Mouse (Mus musculus): Measurements from ENCODE around the gene Nlrc5. TPM values are rescaled to one million over a fixed set of nuclear protein-coding genes. Genes with fewer than 3 reads are reported as not detected.
A peak's percentile ranks its signal among the peaks of the same experiment; 100 is the strongest.

Nlrc5 gene
- 0.45 and 0.73 TPM in 2 replicates for polyA plus RNA-seq (2015; fragmentation: Nextera tagmentation; extraction: Ambion mirVana)

DNA sequence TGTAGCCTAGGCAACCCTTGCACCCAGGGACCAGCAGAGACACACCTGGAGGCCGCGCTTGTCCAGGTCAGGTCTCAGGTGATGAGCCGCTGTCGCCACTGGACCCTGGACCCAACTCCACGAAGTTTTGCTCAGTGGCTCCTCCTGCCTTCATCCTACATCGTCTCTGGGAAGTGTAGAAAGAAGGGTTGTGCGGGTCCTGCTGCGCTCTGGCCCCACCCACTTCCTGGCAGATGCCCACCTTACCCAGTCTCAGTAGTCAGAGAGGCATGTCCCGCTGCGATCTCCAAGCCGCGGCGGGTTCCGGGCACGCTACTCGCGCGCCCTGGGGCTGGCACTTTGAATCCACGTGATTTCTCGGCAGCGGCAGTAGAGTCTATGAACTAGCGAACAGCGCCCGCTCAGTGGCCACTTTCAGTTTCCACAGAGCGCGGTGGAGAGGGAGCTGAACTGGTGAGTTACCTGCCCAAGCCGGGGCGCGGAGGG, at the start of gene Nlrc5:
TSS of gene Nlrc5 (plus strand) at position 376 of the 486 bp plus-strand sequence.
- Histone ChIP-seq H3K36me3 (ENCODE audit: control insufficient read depth, insufficient read depth, low read length) (no peaks in the 10 kb centered on the region), H3K27me3 (ENCODE audit: control insufficient read depth, insufficient read depth, low read depth, low read length) (no peaks in the 10 kb centered on the region; the same call in 1 of the 2 replicates), H3K4me2 (ENCODE audit: low read depth, low read length) (peak within 1 kb of the TSS; percentile 90), H3K4me3 (ENCODE audit: low read length) (peak within 1 kb of the TSS; percentile 55), H3K9ac (ENCODE audit: low read length) (peak within 1 kb of the TSS; percentile 60), H3K4me1 (replicated peaks; ENCODE audit: control insufficient read depth, insufficient read depth, low read length) (peaks cover 3% of the 10 kb centered on the region; the same call in 1 of the 2 replicates), H3K27ac (ENCODE audit: low read length) (no peak within 1 kb of the TSS), H3K9me3 (ENCODE audit: control insufficient read depth, low read length) (no peaks in the 10 kb centered on the region)
- ATAC-seq (ENCODE audit: low read depth) = peak; percentile 47
- under 1% methylated on average over 29 of the region's 29 CpGs for WGBS

DNA sequence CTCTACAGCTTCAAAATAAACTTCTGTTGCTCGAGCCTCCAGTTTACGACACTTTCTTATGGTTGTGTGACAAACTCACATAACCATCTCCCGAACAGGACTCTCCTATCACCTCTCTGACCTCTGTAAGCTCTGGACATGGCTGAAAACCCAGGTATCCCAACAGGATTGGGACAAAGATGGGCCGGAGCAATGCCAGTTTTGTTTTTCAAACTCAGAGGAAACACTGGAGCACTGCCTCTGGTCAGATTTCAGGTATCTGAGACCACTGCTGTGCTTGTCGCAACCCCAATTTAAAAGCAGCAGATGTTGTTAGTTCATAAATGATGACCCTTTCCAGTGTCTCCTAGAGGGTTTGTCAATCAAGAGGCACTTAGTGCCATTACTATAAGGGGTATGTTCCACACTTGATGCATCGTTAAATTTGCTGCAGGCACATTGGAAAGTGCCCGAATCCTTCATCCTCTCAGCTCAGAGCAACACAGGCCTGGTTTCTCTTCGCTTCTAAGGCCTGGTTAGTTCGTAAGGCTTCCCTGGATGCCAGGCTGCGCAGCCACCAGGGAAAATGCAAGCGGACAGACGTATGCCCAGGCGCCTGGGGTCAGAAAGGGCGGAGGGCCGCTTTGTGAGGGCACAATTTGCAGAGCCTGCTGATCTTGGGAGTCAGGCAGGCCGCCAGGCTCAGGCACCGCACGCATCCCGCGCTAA, 48.5 kb upstream of the Nlrc5 start:
- peak overlapping the region; percentile 87 for H3K4me3 ChIP-seq (ENCODE audit: low read length)
- no peaks in the 10 kb centered on the region; the same call in 1 of the 2 replicates for H3K27me3 ChIP-seq (ENCODE audit: control insufficient read depth, insufficient read depth, low read depth, low read length)
- H3K27ac ChIP-seq (ENCODE audit: low read length) = peak overlapping the region; percentile 95
- WGBS = 24% methylated on average over 20 of the region's 20 CpGs
- peaks cover 8% of the 10 kb centered on the region for H3K4me1 ChIP-seq (replicated peaks; ENCODE audit: control insufficient read depth, insufficient read depth, low read length)
- no peak; the same call in 1 of the 2 replicates for ATAC-seq (ENCODE audit: low read depth)
- H3K4me2 ChIP-seq (ENCODE audit: low read depth, low read length) = peak overlapping the region; percentile 93
- peaks cover 14% of the 10 kb centered on the region for H3K36me3 ChIP-seq (ENCODE audit: control insufficient read depth, insufficient read depth, low read length)
- H3K9ac ChIP-seq (ENCODE audit: low read length) = peak overlapping the region; percentile 95
- no peaks in the 10 kb centered on the region for H3K9me3 ChIP-seq (ENCODE audit: control insufficient read depth, low read length)

- under 1% methylated on average over 56 of the region's 65 CpGs for WGBS
- peak; percentile 98 for ATAC-seq (ENCODE audit: low read depth)
Observed at GRCm38 (mm10) chr8:94386214-94387026, 47.7 kb upstream of the Nlrc5 start, which contains the start of gene Herpud1. Herpud1 (plus strand) TSS chr8:94386438.

GRCm38 (mm10) chr8:94387027-94387684, 47.0 kb upstream of the Nlrc5 start:
- Histone ChIP-seq H3K4me1 (replicated peaks; ENCODE audit: control insufficient read depth, insufficient read depth, low read length) (peaks cover 8% of the 10 kb centered on the region), H3K9ac (ENCODE audit: low read length) (peak overlapping the region; percentile 95), H3K9me3 (ENCODE audit: control insufficient read depth, low read length) (no peaks in the 10 kb centered on the region), H3K4me3 (ENCODE audit: low read length) (peak overlapping the region; percentile 87), H3K27ac (ENCODE audit: low read length) (peak overlapping the region; percentile 95), H3K36me3 (ENCODE audit: control insufficient read depth, insufficient read depth, low read length) (peaks cover 29% of the 10 kb centered on the region), H3K4me2 (ENCODE audit: low read depth, low read length) (peak overlapping the region; percentile 93), H3K27me3 (ENCODE audit: control insufficient read depth, insufficient read depth, low read depth, low read length) (no peaks in the 10 kb centered on the region)
- under 1% methylated on average over 25 of the region's 25 CpGs for WGBS
- ATAC-seq (ENCODE audit: low read depth) = peak; percentile 75

More at GRCm38 (mm10) chr8:94386214-94387026, 47.7 kb upstream of the Nlrc5 start, which contains the start of gene Herpud1:
- Histone ChIP-seq H3K27ac (ENCODE audit: low read length) (peak within 1 kb of the TSS; percentile 95), H3K4me3 (ENCODE audit: low read length) (peak within 1 kb of the TSS; percentile 87), H3K4me1 (replicated peaks; ENCODE audit: control insufficient read depth, insufficient read depth, low read length) (peaks cover 8% of the 10 kb centered on the region), H3K9me3 (ENCODE audit: control insufficient read depth, low read length) (no peaks in the 10 kb centered on the region), H3K4me2 (ENCODE audit: low read depth, low read length) (peak within 1 kb of the TSS; percentile 93), H3K9ac (ENCODE audit: low read length) (peak within 1 kb of the TSS; percentile 95), H3K36me3 (ENCODE audit: control insufficient read depth, insufficient read depth, low read length) (peaks cover 22% of the 10 kb centered on the region), H3K27me3 (ENCODE audit: control insufficient read depth, insufficient read depth, low read depth, low read length) (no peaks in the 10 kb centered on the region; the same call in 1 of the 2 replicates)

- Histone ChIP-seq H3K4me1 (replicated peaks; ENCODE audit: control insufficient read depth, insufficient read depth, low read length) (peaks cover 8% of the 10 kb centered on the region), H3K27me3 (ENCODE audit: control insufficient read depth, insufficient read depth, low read depth, low read length) (no peaks in the 10 kb centered on the region), H3K27ac (ENCODE audit: low read length) (peak overlapping the region; percentile 95), H3K4me2 (ENCODE audit: low read depth, low read length) (peak overlapping the region; percentile 93), H3K4me3 (ENCODE audit: low read length) (peak overlapping the region; percentile 87), H3K9ac (ENCODE audit: low read length) (peak overlapping the region; percentile 95), H3K9me3 (ENCODE audit: control insufficient read depth, low read length) (no peaks in the 10 kb centered on the region), H3K36me3 (ENCODE audit: control insufficient read depth, insufficient read depth, low read length) (peaks cover 36% of the 10 kb centered on the region)
- ATAC-seq (ENCODE audit: low read depth) = no peak
- 14% methylated on average over 6 of the region's 6 CpGs for WGBS
Observed at GRCm38 (mm10) chr8:94387785-94388184, 46.4 kb upstream of the Nlrc5 start.

DNA sequence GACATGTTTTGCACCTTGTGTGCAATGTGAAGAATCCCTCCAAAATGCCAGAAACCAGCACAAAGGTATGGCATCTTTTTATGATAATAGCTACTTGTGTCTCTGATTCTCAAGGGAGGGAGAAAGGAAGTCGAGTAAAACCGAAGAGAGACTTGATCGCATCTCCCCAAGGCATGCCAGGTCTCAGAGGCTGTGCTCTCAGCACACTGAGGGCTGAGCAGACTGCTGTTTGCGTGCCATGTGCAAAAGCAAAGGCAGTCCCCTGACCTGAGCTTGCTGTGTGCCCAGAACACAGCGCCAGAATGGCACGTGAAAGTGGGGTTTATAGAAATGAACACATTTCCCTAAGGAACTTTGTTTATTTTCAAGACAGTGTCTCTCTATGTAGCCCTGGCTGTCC, 44.6 kb upstream of the Nlrc5 start:
- H3K9me3 ChIP-seq (ENCODE audit: control insufficient read depth, low read length) = no peaks in the 10 kb centered on the region
- no peak for ATAC-seq (ENCODE audit: low read depth)
- H3K36me3 ChIP-seq (ENCODE audit: control insufficient read depth, insufficient read depth, low read length) = peaks cover 48% of the 10 kb centered on the region
- no peak overlapping the region for H3K9ac ChIP-seq (ENCODE audit: low read length)
- 89% methylated on average over 6 of the region's 6 CpGs for WGBS
- peaks cover 8% of the 10 kb centered on the region for H3K4me1 ChIP-seq (replicated peaks; ENCODE audit: control insufficient read depth, insufficient read depth, low read length)
- H3K27ac ChIP-seq (ENCODE audit: low read length) = no peak overlapping the region
- H3K4me2 ChIP-seq (ENCODE audit: low read depth, low read length) = no peak overlapping the region
- H3K4me3 ChIP-seq (ENCODE audit: low read length) = no peak overlapping the region
- H3K27me3 ChIP-seq (ENCODE audit: control insufficient read depth, insufficient read depth, low read depth, low read length) = no peaks in the 10 kb centered on the region

DNA sequence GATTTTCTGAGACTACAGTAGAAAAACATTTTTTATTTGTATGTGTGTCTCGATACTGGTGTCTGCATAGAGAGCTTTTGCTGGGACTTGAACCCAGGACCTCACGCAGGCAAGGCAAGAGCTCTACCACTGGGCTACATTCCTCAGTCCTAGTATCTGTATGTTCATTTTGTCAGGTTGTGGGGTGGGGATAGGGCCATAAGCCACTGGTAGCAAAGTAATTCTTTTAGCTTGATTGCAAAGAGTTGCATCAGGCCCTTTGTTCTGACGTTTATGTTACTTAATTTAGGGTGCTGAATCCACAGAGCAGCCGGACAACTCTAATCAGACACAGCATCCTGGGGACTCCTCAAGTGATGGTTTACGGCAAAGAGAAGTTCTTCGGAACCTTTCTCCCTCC, 43.7 kb upstream of the Nlrc5 start:
- WGBS = 93% methylated on average over 6 of the region's 6 CpGs
- no peak for ATAC-seq (ENCODE audit: low read depth)
- no peak overlapping the region for H3K27ac ChIP-seq (ENCODE audit: low read length)
- no peak overlapping the region for H3K4me2 ChIP-seq (ENCODE audit: low read depth, low read length)
- H3K9ac ChIP-seq (ENCODE audit: low read length) = no peak overlapping the region
- no peak overlapping the region for H3K4me3 ChIP-seq (ENCODE audit: low read length)
- H3K36me3 ChIP-seq (ENCODE audit: control insufficient read depth, insufficient read depth, low read length) = peaks cover 57% of the 10 kb centered on the region
- no peaks in the 10 kb centered on the region for H3K9me3 ChIP-seq (ENCODE audit: control insufficient read depth, low read length)
- peaks cover 8% of the 10 kb centered on the region for H3K4me1 ChIP-seq (replicated peaks; ENCODE audit: control insufficient read depth, insufficient read depth, low read length)
- no peaks in the 10 kb centered on the region for H3K27me3 ChIP-seq (ENCODE audit: control insufficient read depth, insufficient read depth, low read depth, low read length)

GRCm38 (mm10) chr8:94390910-94391309, 43.2 kb upstream of the Nlrc5 start:
- Histone ChIP-seq H3K36me3 (ENCODE audit: control insufficient read depth, insufficient read depth, low read length) (peaks cover 62% of the 10 kb centered on the region), H3K27me3 (ENCODE audit: control insufficient read depth, insufficient read depth, low read depth, low read length) (no peaks in the 10 kb centered on the region), H3K9me3 (ENCODE audit: control insufficient read depth, low read length) (no peaks in the 10 kb centered on the region), H3K9ac (ENCODE audit: low read length) (no peak overlapping the region), H3K4me2 (ENCODE audit: low read depth, low read length) (no peak overlapping the region), H3K4me3 (ENCODE audit: low read length) (no peak overlapping the region), H3K27ac (ENCODE audit: low read length) (no peak overlapping the region), H3K4me1 (replicated peaks; ENCODE audit: control insufficient read depth, insufficient read depth, low read length) (peaks cover 8% of the 10 kb centered on the region)
- 96% methylated on average over 8 of the region's 8 CpGs for WGBS
- ATAC-seq (ENCODE audit: low read depth) = no peak
